Mouse (Mus musculus) brain, embryonic 14.5 days (tissue): ENCODE measurements at regions not wholly inside any gene's neighbourhood (a gene's known extent, or its start where the extent isn't known, plus 50 kb on each side); places are given as distances from the start of the nearest gene placed in this dataset.

Experiments
- CTCF ChIP-seq: fragments of 200-500 bp; IDR thresholded peaks from 2 replicates; pipeline ENCODE4 v1.5.1; 2012; ENCODE audit warnings: inconsistent platforms, mild to moderate bottlenecking, moderate library complexity, borderline replicate concordance; ENCODE audit not compliant: insufficient read depth, insufficient read length; ENCODE audit errors: extremely low read depth
- POLR2A ChIP-seq: fragments of 200-500 bp; IDR thresholded peaks from 2 replicates; pipeline ENCODE4 v1.6.1; 2012; ENCODE audit warnings: mild to moderate bottlenecking, inconsistent platforms, borderline replicate concordance; ENCODE audit not compliant: poor library complexity, insufficient read depth, insufficient read length, severe bottlenecking; ENCODE audit errors: extremely low read depth

GRCm38 (mm10) chr1:89322621-89323020 lies 132.0 kb upstream of the Agap1 start:
- no peak for TF ChIP-seq POLR2A
- no peak for TF ChIP-seq CTCF
